Mouse (Mus musculus): ENCODE measurements around the gene Trex2.

Trex2 gene

DNA sequence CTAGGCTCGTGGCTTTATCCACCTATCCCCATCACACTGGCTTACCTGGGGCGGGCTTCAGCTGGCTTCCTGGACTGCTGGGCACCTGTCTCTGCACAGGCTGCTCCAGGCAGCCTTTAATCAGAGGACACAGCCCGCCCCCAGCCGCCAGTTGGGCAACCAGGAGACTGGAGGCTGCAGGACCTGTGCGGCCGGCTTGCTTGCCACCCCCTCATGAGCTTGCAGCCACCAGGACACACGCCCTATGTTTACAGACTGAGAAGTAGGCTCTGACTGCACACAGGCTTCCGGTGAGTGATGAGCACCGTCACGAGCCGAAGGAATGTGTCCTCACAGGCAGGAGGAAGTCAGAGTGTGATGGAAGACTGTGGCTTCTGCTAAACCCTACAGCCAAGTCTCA lies at the start of gene Trex2:
Gene Trex2, minus strand, starts transcription at position 93 of the 400 bp plus-strand sequence.
- DNase-seq (ENCODE audit: inconsistent ontology term), result no peak

DNA sequence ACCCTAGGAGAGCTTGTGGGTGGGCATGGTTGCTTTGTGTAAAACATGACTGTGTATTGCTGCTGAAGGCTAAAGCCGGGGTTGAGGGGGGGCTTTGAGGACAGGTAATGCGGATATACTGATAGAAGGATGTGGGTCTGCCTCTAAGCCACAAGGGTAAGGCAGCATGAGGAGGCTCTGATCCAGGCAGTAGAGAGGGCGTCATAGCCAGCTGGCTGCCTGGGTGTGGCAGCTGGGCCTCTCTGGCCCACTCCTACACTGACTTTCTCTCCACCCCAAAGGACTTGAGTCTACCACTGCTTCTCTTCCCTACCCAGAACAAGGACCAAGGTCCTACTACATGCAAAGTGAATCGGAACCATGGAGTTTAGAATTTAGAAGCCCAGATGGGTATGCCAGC lies 49.7 kb upstream of the Trex2 start:
- no peak for DNase-seq (ENCODE audit: inconsistent ontology term)

DNA sequence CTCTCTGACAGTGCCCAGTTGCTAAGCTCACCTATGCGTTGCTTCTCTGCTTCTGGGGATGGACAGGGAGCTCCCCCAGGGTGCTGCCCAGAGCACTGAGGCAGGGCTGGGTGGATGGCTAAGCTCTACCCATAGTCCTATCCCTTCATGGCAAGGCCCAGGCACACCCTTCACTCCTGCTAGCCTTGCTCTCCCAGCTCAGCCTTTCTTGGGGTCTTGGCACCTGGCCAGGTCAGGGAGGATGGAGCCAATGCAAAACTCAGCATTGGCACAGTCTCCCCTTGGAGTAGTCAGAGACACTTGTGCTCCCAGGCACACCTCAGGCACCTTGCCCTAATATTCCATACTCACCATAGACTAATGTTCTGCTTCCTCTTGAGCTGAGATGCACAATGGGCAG lies 48.9 kb upstream of the Trex2 start:
- DNase-seq (ENCODE audit: inconsistent ontology term), result no peak

DNA sequence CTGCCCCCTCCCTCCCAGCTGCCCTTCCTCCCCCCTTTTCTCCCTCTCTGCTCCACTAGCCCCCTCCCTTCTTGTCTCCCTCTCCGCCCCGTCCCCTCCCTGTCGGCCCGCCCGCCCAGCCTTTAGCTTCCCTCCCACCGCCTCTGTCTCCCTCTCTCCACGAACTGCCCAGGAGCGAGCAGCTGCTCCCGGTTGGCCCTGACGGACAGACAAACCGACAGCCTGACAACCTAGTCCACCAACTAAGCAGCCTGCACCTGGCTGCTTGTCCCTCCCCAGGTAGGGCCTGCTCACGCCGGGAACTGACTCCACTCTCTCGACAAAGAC lies 48.3 kb upstream of the Trex2 start, which contains the start of gene Bgn:
Gene Bgn, plus strand, starts transcription at position 119 of the 327 bp plus-strand sequence.
- DNase-seq (ENCODE audit: inconsistent ontology term), result no peak

DNA sequence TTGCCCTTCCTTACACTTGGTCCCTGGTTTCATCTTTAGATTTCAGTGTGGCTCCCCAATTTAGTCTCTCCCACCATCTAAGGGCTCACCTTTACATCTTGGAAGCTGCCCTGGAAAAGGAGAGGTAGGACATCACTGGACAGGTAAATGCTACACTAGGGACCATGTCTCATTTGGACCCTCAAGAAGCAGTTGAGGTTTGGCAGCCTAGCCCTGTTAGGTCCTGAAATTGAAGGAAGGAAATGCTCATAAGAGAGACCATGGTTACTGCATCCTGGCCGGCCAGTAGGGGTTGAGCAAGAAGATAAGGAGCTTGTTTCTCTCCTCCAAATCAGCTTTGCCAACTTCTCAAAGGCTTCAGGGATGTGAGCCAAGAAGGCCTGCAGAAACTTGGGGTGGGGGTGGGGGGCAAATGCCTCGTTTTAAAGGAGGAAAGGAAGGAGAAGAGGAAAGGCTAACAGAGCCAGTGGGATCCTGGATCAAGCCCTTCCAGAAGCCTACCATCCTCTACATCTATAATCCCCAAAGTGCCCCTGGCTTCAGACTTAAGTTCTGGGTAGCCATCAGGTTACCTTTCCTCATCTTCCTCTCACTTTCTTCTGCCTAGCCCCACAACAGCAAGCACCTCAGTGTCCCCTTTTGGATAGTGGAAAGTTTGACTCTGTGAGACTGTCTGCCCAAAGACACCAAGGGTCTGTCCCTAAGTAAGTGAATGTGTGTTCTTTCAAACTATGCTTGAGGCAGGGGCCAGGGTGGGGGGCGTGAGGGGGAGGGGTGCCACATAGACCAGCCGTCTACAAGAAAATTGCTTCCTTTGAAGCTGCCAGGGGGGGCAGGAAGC lies 47.7 kb upstream of the Trex2 start:
- no peak for DNase-seq (ENCODE audit: inconsistent ontology term)

DNA sequence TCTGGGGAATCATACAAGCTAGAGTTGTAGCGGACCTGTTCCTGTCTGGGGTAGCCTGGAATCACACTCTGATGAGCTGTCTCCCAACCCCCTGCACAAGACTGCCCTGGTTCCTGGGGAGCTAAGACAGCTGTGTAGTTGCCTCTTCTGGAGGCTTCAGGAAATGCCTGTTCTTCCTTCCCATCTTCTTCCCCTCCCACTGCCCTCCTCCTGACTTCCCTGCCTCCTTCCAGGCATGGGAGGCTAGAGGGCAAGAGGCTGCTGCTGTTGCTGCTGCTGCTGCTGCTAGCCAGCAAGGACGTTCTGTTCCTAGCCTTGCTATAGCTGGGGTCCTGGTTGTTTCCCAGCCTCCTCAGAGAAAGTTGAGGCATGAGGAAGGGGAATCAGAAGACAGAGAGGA lies 45.2 kb upstream of the Trex2 start:
- DNase-seq (ENCODE audit: inconsistent ontology term), result no peak

DNA sequence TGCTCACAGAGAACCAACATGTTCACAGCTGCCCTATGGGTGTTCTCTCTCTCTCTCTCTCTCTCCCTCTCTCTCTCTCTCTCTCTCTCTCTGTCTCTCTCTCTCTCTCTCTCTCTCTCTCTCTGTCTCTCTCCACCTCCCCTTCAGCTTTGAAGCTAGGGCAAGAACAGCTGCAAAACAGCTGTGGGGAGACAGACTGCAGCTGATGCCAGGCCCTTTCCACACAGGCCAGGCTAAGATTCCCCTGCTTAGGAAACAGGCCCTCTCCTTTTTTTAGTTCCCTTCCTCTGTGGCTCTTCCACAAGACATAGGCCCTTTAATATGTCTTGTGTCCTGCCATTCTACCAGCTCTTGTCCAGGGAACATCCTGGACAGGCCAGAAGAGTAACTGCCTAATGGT lies 44.5 kb upstream of the Trex2 start:
- no peak for DNase-seq (ENCODE audit: inconsistent ontology term)

DNA sequence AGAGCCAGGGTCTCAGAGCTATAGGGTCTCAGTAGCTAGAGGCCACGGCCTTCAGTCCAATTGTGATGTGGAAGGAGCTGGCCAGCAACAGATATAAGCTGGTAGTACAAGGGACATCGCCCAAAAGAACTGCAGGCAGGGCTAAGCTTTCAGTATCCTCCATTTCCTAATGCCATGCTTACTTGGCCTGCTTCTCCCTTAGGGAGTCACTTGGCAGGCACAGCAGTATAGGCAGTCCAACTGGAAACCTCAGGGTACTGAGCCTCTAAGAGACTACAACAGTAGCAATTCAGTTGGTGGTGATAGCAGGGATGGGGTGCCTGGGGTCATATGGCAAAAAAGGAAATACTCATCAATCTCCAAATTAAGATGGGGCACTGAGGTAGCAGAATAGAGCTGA lies 42.4 kb upstream of the Trex2 start:
- DNase-seq (ENCODE audit: inconsistent ontology term), result no peak

DNA sequence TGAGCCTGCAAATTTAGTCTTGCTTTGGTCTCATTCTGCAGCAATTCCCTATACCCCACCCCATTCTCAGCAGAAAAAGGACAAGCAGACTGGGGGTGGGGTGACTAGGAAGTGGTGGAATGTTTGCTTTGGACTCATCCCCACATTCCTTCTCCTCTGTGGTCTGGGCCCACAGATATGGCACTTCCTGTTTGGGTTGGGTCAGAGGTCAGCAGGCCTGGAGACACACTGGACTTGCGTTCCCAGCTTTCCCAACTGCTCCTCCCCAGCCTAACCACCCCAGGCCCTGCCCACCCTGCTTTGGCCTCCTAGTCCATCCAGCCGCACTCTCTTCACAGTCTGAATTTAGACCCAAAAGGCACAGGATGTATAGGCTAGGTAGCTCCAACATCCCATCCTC lies 41.5 kb upstream of the Trex2 start:
- peak; percentile 86 for DNase-seq (ENCODE audit: inconsistent ontology term)

DNA sequence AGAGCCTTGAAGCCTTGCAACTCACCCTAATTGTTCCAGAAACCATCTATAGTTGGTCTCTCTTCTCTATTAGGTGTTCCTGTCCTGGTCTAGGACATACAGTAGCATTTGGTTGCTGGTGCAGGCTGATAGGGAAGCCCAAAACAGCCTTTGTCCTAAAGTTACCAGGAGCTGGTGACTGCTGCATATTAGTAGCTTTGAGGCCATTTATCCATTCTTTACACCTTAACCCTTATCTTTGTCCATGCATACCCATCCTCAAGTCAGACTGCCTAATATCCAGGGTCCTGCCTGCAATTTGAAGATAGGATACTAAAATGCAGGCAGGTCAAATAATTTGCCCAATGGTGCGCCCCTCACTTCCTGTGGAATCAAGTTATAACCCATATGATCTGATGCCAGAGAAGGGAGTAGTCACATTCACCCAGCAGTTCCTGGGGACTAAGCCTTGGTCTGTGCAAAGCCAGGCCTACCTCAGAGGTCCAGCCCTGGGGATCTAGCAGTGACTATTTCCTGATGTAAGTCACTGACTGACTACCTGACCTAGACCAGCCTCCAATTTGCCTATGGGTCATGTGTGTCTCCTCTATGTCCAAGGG lies 40.6 kb upstream of the Trex2 start:
- no peak for DNase-seq (ENCODE audit: inconsistent ontology term)

DNA sequence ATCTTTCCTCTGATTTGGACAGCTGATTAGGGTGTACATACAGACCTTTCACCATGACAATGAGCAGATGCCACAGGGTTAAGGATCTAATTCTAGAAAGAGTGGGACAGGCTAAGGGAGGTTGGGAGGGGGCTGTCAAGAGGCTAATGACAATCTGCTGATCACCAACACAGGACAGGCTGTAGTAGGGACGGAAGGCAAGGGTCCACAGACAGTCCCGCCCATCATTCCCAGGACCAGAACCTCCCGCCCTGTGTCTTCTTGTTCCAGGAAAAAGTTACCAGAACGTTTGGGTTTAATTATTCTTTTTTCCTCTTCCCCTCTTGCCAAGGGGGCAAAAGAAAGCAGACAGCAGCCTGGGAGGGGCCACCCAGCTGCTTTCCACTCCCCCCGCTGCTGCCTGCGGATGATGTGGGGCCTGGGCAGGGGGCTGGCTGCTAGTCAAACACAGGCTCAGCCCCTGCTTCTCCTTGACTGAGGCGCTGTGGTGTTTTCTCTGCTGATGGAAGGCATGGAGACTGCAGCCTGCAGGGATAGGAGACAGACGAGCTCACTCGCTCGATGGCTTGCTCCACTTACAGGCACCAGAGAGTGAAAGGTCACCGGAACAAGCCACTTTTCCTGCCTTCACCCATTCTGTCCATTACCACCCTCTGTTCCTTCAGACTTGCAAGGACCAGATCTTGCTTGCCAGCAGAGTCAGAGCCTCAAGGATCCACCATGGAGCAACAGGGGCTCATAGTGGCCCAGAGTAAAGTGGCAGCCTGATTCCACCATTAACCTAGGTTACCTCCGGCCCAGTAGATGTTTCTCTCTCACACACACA lies 39.4 kb upstream of the Trex2 start:
- DNase-seq (ENCODE audit: inconsistent ontology term), result no peak

DNA sequence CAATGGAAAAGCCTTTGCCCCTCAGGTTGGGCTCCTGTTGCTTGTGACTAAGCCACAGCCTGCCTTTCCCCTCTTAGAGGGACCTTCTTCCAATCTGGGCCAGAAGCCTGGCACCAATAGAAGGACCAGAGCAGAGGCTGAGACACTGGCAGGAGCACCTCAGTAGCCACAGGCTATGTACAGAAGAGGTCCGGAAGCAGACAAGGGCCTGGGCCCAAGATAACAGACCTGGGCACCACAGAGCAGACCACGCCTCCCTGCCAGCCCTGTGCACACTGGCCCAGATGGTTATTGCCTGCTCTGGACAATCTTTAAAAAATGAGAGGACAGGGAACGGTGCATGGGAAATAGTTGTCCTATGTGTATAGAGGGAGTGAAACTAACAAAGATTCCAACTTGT lies 36.6 kb upstream of the Trex2 start:
- DNase-seq (ENCODE audit: inconsistent ontology term), result no peak

DNA sequence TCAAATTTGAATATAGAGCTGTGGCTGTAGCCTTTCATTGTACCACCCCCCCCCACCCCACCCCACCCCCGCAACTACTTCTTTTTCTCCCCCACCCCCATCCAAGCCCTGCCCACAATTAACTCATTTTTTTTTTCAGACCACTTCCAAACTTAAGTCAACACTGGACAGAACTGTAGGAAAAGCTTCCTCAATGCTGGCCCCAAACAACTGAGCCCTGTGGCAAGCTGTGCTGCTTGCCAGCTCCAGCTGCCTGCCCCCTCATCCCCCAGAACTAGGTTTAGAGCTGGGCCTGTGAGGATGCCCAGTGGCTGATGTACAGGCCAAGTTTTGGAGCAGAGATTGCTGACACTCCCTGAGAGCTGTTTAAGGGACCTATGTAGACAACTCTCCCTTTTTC lies 33.6 kb upstream of the Trex2 start:
- no peak for DNase-seq (ENCODE audit: inconsistent ontology term)

DNA sequence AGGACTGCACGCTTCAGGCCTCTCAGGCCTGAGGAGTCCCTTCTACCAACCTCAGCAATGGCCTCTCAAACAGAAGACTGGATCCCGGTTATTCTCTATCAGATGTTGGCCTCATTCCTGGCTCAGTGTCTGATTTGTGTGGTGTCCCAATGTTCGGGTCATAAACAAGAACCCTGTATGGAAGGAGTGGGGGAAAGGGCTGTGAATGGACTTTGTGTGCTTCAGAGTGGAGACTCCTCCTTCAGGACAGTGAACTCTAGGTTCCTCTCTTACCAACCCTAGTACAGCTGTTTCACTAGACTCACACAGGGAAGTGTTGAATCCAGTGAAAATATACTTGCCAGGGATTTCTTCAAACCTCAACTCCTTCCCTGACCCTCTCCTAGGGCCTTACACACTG lies 33.2 kb upstream of the Trex2 start:
- no peak for DNase-seq (ENCODE audit: inconsistent ontology term)

DNA sequence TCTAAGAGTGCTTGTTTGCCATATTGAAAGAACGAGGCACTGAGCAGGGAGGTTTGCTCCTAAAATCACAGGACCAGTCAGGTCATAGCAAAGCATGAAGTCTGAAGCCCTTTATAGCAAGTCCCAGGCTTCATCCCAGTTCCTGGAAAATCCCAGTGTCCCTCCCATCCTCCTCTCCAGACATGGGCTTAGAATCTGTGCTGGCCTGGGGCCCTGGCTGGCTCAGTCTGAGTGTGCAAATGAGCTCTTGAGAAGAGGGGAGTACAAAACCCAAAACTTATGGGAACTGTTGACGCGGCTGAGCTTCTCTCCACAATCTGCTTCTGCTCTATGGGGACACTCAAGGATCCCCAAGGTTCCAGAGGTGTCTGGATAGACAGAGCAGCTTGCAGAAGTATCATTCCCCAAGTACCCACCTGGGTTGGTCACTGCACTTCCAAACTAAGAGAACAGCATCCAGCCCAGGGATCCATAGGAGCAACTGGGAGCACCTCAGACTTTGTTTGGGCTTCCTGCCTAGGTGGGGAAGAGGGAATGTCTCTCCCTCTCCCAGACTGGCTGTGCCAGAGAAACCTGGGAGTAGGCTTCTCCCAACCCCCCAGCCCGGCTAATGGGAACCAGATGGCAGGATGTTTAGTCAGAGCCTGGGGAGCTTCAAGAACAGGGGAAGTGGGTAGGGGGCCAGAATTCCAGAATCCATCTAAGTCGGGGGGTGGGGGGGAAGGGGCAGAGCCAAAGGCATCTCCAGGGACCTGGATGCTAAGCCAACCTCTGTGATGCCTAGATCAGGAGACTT lies 32.5 kb upstream of the Trex2 start:
- peak; percentile 24 for DNase-seq (ENCODE audit: inconsistent ontology term)

DNA sequence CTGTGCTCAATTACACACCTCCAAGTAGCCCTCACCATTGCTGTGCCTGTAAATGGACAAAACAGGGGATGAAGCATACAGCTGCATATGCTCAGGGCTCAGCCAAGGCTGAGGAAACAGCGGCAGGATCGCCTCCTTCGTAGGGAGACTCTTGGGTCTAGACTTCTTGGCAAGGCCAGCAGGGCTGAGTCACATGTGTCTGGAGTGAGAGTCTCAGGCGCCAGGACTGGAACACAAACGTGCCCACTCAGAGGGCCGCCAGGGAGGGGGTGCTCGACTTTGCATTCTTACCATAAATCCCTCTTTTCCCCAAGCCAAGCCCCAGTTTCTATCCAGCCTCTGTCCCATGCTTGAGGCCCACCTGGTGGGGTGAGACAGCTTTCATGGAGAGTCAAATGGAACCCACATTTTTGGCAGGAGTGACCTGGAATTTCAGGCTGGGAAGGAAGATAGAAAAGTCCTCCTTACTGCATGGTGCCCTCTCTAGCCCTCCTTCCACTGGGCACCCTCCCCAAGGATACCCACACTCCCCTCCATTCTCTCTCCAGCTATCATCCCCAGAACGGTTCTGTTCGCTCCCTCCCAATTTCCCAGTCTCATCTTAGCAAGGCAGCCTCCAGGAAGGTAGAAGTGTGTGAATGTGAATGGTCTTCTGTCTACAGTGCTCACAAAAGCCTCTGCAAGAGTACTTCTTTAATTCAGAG lies 30.5 kb upstream of the Trex2 start:
- DNase-seq (ENCODE audit: inconsistent ontology term), result peak; percentile 75

DNA sequence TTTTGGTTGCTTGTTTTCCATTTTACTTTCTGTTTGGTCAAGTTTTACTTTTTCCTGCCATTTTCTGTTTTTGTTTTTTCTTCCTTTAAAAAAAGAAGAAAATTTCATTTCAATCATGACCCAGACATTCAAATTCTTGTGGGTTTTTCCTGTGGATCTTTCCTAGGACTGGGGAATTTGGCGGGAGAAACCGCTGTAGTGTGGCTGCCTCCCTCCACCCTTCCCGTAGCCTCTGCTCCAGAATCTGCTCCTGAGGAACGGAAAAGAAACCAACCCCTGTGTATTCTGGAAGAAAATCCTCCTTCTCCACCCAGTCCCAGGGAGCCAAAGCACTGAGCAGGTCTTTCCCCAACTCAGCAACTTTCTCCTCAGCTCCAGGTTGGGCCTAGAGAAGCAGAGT lies 25.6 kb upstream of the Trex2 start:
- no peak for DNase-seq (ENCODE audit: inconsistent ontology term)

DNA sequence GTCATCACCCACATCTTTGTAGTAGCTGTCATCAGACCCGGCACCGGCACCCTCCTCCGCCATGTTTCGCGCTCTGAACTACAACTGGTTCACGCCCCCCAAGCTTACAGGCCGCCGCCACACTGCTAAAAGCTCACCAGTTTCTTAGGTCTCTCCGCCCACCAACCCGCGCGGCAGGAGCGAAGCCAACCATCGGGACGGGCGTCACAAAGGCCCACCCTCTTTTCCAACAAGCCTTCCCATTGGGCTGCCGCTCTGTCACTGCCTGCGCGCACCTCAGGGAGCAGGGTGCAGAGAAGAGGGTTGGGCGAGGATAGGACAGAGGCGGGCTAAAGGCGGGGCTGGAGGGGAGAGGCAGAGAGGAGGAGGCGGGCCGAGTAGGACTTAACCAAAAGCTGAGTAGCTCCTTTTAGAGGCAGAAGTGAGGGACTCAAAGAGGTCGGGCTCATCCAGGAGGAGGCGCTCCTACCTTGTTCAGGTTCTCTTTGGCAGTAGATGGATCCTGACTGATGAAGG lies 23.8 kb upstream of the Trex2 start, which contains the start of gene Haus7:
Gene Haus7, minus strand, starts transcription at position 168 of the 516 bp plus-strand sequence.
- peak; percentile 97 for DNase-seq (ENCODE audit: inconsistent ontology term)

DNA sequence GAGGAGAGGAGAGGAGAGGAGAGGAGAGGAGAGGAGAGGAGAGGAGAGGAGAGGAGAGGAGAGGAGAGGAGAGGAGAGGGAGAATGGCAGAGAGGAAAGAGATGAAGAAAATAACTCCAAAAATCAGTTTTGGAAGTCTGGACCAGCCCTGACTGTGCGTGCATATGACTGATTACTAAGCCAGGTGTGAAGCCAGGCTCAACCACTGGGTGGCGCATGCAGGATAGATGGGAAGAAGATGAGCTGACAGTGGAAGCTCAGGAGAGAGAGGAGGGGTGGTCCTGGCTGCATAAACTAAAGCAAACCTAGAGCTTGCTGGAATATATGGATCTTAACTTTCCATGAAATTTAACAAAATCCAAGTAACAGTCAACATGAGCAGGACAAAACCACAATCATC lies 16.8 kb upstream of the Trex2 start:
- no peak for DNase-seq (ENCODE audit: inconsistent ontology term)

DNA sequence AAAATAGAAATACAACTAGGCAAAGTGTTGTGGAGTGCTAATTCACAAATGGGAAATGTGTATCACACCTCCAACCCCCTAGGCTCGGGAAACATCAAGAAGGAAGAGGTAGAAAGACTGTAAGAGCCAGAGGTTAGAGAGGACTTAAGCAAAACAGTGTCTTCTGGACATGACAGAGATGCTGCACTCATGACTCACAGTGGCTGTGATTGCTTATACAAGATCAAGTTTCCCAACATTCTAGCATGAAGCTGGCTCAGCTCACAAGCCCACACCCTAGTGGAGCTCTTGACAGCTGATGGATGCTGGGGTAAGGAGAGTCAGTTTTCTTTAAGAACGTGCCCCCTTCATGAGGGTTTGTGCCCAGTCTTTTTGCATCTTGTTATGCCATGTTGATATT lies 6.3 kb upstream of the Trex2 start:
- no peak for DNase-seq (ENCODE audit: inconsistent ontology term)

DNA sequence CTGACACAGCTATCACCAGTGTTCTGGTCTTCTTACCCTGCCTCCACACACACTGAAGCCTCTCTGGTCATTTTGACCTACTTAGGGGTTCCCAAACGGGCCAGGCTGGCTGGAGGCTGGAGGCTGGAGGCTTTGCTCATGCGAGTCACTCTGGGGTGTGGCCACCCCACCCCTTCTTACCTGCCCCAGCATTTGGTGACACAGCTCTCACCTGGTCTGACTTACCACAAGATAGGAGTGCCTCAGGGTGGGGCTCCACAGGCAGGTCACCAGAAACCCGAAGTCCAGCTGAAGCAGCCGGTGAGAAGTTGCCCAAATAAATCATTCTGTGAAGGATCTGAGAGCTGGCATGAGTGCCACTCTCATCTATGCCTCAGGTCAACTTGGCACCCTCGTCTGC lies 2.3 kb downstream of the Trex2 start:
- DNase-seq (ENCODE audit: inconsistent ontology term), result no peak
